Mouse (Mus musculus) kidney, adult 8-10 months (tissue): ENCODE data around the gene Vmn1r208.
"Not testable (repeated sequence)": the region's sequence is repeated elsewhere in the genome, so short reads cannot be mapped to it uniquely, and the experiment has no call there.

ENCODE experiments used
- DNase-seq, 2 experiments: peaks; one replicate each; pipeline ENCODE4 v3.0.0; 2022

Vmn1r208 gene

DNA sequence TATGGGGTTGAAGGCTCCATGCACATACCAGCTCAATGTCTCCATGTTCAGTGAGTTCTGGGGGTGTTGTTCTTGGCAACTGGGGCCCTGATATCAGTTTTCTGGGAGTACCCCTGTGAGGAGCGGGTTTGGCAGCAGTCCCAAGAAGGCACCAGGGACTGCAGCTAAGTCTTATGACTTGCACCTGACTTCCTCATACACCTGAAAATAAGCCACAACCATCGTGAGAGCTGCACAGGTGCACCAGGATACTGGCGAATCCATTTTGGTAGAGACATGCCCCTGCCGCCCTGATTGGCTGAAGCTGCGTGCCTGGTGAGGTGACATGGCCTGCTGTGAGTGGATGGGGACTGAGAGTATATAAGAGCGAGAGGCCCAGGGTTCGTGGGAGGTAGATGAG lies at the start of gene Vmn1r208:
Gene Vmn1r208 (minus strand): TSS at position 101 of the 400 bp plus-strand sequence.
- not testable (repeated sequence) for DNase-seq

DNA sequence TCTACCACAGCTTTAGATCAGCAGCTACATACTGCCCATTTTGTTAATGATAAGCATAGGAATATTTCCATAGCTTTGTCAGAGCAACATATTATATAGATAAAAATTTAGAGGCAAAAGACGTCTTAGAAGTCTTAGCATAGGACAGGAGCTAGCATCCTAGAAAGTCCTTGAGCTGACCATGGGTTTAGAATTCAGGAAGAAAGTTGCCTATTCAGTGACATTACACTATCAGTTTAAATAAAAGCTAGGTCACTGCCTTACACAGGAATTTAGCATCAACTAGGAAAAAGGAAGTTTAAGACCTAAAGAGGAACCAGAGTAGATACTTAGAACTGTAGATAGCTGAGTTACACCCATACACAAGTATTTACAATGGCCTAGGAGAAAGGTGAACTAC lies 44.4 kb upstream of the Vmn1r208 start:
- not testable (repeated sequence) for DNase-seq

DNA sequence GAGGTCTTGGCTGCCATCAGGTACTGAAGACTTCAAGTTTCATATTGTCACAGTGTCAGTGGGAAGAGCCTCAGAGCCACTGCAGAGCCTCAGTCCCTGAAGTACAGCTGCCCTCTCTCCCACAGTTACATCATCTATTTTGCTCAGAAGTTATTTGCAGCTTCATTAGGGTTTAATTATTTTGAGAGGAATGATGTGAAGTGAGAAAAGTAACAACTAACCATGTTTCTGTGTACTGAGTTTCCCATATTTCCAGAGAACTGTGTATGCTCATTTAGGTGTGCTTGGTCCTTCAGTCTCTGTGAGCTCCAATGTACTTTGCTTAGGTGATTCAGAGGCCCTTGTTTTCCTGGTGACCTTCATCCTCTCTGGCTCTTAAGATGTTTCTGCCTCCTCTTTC lies 32.4 kb upstream of the Vmn1r208 start, which contains the start of gene Vmn1r209:
Gene Vmn1r209 (minus strand): TSS at position 101 of the 400 bp plus-strand sequence.
- not testable (repeated sequence) for DNase-seq

DNA sequence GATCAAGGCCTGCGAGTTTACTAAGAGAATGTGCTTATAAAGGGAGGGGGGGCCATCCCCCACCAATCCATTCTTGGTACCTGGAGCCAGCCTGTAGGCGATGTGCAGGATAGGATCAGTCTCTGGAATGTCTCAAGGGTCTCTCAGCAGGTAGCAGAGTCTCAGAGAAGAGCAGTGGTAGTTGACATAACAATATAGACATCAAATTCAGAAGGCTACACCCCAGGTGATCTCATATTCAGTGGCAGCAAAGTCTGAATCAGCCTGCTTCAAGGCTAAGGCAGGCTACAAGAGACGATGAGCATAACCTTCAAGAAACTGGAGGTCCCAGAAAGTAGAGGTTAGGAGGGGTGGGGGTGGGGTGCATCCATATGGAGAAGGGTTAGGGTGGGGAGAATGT lies 10.9 kb upstream of the Vmn1r208 start:
- DNase-seq = not testable (repeated sequence)

DNA sequence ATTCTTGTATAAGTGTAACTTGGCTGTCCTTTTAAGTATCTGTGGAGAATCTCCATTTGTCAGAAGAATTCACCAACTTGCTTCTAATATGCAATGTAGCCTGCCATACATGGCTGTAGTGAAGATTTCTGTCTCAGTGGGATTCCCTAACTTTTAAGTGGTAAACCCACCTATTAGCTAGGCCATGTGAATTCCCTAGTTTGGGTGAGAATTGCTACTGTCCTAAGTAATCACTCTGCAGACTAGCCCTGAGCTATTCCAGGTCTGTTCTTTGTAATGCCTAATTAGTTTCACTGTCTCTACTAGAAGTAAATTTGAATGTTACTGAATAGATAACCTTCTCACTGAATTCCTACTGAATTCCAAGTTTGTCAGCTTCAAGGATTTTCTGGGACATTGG lies 7.0 kb upstream of the Vmn1r208 start:
- not testable (repeated sequence) for DNase-seq

DNA sequence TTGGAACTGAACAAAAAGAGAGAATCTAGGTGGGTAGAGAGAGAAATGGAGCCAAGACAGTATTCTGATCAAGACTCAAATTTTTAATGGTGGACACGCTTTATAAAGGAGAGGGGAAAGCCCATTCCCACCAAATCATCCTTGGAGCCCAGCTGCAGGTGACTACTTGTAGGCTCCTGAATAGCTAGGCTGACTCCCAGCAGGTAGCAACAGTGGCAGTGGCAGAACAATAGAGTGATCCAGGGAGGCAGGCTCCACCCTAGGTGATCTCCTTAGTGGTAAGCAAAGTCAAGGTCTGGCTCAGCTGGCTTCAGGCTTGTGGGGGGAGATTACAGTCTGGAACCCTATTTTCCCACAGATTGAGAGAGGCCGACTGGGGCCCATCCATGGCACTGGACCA lies 5.6 kb downstream of the Vmn1r208 start:
- DNase-seq = not testable (repeated sequence)

DNA sequence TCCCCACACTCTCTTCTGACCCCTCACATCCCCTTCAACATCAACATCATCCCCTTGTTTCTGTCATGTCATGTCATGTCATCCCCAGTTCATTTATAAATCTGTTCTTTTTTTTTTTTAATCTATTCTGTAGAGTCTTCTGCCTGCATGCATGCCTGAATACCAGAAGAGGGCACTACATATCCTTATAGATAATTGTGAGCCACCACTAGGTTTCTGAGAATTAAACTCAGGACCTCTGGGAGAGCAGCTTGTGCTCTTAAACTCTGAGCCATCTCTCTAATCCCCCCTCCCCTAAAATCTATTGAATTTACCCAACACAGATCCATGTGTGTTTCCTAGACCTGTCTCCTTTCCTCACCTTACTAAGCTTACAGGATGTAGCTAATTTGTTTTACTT lies 29.7 kb downstream of the Vmn1r208 start:
- DNase-seq = no peak

DNA sequence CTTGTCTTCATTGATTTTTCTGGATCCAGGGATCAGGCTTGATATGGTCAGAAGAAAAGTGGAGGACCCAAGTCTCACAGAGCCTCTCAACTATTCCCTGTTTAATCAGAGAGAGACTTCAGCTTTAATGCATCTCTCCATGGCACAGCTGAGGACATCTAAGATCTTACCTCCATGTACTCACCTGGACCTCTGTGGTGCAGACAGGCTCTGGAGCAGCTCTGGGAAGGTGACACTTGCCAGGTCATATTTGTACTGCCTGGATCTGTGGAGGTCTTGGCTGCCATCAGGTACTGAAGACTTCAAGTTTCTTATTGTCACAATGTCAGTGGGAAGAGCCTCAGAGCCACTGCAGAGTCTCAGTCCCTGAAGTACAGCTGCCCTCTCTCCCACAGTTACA lies 47.7 kb downstream of the Vmn1r208 start, which contains the start of gene Vmn1r207-ps:
Gene Vmn1r207-ps (minus strand): TSS at position 101 of the 400 bp plus-strand sequence.
- DNase-seq = not testable (repeated sequence)
